24 mouse cellular contexts compared by ENCODE assay signal in genomic region chr6:68750451-68750850, GRCm38 (mm10).
"Had no signal": no experiment of that assay in that cellular context is flagged by ENCODE, and none has a peak within 500 bp of the region (broad histone marks: within the 10 kb centered on the region; RNA-seq: fewer than 3 reads in every experiment).

No protein-coding gene starts in this region.

- H3K4me1 ChIP-seq: heart, embryonic 10.5 days; heart, embryonic 12.5 days; hindbrain, embryonic 10.5 days; hindbrain, embryonic 12.5 days; intestine, embryonic 15.5 days; limb, embryonic 10.5 days; limb, embryonic 12.5 days had no signal

- H3K9me3 ChIP-seq: heart, embryonic 10.5 days; hindbrain, embryonic 12.5 days; intestine, embryonic 15.5 days; limb, embryonic 10.5 days had no signal

- ATAC-seq: hindbrain, embryonic 16.5 days; inflammation-experienced regulatory T-cells, adult 6 months; intestine, embryonic 15.5 days; intestine, postnatal 0 days had no signal

- H3K27ac ChIP-seq: gastrocnemius, adult 2 months; heart, embryonic 10.5 days; hindbrain, embryonic 10.5 days; hindbrain, embryonic 12.5 days; hindbrain, embryonic 14.5 days; intestine, embryonic 15.5 days; layer of hippocampus, adult 2 months; left cerebral cortex, adult 2 months; limb, embryonic 10.5 days; limb, embryonic 12.5 days had no signal

- H3K4me2 ChIP-seq: heart, embryonic 12.5 days; hindbrain, embryonic 12.5 days; hindbrain, embryonic 14.5 days; intestine, embryonic 15.5 days; limb, embryonic 12.5 days had no signal

- DNase-seq: gastrocnemius, adult 2 months; gastrocnemius, postnatal 10 days; gastrocnemius, postnatal 25 days; heart, adult 18-20 months; heart, postnatal 10 days; heart, postnatal 4 days; kidney, adult 2 months; kidney, adult 9 months; kidney, postnatal 10 days; kidney, postnatal 25 days; kidney, postnatal 4 days had no signal

- H3K9ac ChIP-seq: heart, embryonic 12.5 days; hindbrain, embryonic 12.5 days; hindbrain, embryonic 14.5 days; intestine, embryonic 15.5 days; limb, embryonic 12.5 days had no signal

- H3K27me3 ChIP-seq: heart, embryonic 12.5 days; hindbrain, embryonic 12.5 days; intestine, embryonic 15.5 days; limb, embryonic 12.5 days had no signal

- H3K4me3 ChIP-seq: gastrocnemius, adult 2 months; heart, embryonic 10.5 days; heart, embryonic 12.5 days; hindbrain, embryonic 10.5 days; hindbrain, embryonic 12.5 days; intestine, embryonic 15.5 days; layer of hippocampus, adult 2 months; left cerebral cortex, adult 2 months; limb, embryonic 10.5 days; limb, embryonic 12.5 days had no signal

- H3K36me3 ChIP-seq: heart, embryonic 10.5 days; heart, embryonic 12.5 days; hindbrain, embryonic 10.5 days; hindbrain, embryonic 12.5 days; intestine, embryonic 15.5 days; limb, embryonic 10.5 days; limb, embryonic 12.5 days had no signal
